Mouse (Mus musculus) urinary bladder, postnatal 0 days (tissue): Measurements from ENCODE around the gene Gm12845. TPM values are rescaled to one million over a fixed set of nuclear protein-coding genes. Genes with fewer than 3 reads are reported as not detected.

Source experiments
- polyA plus RNA-seq: library from polyadenylated mRNA; unstranded; fragments of >200 nt; fragmentation: Nextera tagmentation; extraction: Ambion mirVana; gene quantifications from 2 replicates; pipeline ENCODE4 v1.2.1, GENCODE M21; 2015

Gm12845 gene
- polyA plus RNA-seq = not detected in 2 replicates

DNA sequence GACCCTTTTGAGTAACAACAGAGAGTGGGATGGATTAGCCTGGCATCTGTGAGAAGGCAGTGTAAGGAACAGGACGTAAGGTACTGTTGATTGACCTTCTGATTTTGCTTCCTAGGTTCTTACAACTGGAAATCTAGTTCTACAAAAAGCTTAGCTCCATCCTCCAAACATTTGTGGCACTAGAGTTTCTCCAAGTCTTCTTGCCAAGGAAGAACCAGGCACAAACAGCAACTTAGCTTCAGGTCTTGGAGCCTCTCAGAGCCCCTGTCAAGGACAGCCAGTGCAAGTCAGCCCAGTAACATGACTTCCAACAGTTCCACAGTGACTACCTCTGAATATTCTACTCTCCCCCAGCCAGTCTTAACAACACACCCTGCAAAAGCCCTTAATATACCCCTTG is at the start of gene Gm12845:
TSS of gene Gm12845 (plus strand) at position 301 of the 400 bp plus-strand sequence.

DNA sequence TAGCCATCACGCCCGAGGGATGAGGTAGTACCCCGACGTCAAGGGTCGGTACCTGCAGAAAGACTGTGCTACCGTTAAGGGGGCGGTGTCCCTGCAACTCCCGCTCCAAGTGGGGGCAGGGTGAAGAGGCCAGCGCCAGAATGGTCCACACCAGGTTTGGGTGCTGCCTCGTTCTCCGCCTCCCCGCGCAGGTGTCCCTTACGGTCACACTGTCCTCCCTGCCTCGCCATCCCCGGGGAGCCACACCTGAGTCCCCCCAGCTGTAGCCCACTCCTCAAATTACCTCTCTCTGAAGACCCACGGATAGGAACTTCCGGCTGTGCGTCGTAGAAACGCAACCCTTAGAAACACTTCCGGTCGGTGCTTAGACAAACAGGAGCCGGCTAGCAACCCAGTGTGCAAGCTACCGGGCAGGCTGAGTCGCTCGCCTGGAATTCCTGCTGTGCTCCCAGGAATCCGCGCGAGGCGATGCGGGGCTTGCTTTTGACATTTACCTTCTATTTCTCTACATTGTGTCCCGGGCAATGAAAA is 42.2 kb upstream of the Gm12845 start, which contains the start of gene Dmap1:
TSS of gene Dmap1 (minus strand) at position 343 of the 531 bp plus-strand sequence.

DNA sequence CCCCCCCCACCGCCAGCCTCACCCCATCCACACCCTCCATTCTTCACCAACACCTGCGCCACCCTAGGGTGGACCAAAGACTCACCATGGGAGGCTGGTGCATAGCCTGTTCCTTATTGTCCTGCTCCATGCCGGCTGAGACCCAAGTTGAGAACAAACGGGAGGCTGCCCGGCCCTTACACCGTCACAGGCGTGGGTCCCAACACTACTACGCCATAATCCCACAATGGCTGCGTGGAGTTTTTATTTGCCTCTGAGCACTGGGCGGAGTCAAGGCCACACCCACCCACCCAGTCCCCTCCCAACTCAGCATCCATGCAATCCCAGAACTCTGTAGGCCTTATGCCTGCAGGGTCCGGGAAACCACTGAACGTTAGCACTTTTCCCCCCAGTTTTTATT is 41.2 kb downstream of the Gm12845 start, which contains the start of gene Klf17:
TSS of gene Klf17 (minus strand) at position 233 of the 400 bp plus-strand sequence.

Other genes starting within 250 kb of the Gm12845 start
- 36.8 and 46.4 TPM in 2 replicates for gene Rnf220, start 227.4 kb upstream of the Gm12845 start, polyA plus RNA-seq
- gene Eri3, start 174.0 kb upstream of the Gm12845 start, polyA plus RNA-seq = 97.8 and 105 TPM in 2 replicates
- gene Dmap1, start 42.1 kb upstream of the Gm12845 start, polyA plus RNA-seq = 30.1 and 31.2 TPM in 2 replicates
- gene Klf17, start 41.2 kb downstream of the Gm12845 start, polyA plus RNA-seq = not detected in 2 replicates
- gene Slc6a9, start 110.1 kb downstream of the Gm12845 start, polyA plus RNA-seq = 6.4 and 9.9 TPM in 2 replicates
- 0.34 and 0.52 TPM in 2 replicates for gene Ccdc24, start 148.1 kb downstream of the Gm12845 start, polyA plus RNA-seq
- 13.9 and 15.0 TPM in 2 replicates for gene B4galt2, start 159.1 kb downstream of the Gm12845 start, polyA plus RNA-seq
- 142 and 188 TPM in 2 replicates for gene Atp6v0b, start 162.9 kb downstream of the Gm12845 start, polyA plus RNA-seq
- gene Dph2, start 167.6 kb downstream of the Gm12845 start, polyA plus RNA-seq = 7.4 and 7.6 TPM in 2 replicates
- 21.5 and 21.6 TPM in 2 replicates for gene Ipo13, start 190.6 kb downstream of the Gm12845 start, polyA plus RNA-seq
- gene Artn, start 205.4 kb downstream of the Gm12845 start, polyA plus RNA-seq = 2.8 and 3.2 TPM in 2 replicates